Mouse (Mus musculus): Measurements from ENCODE around the gene Cmss1.

Cmss1 gene

DNA sequence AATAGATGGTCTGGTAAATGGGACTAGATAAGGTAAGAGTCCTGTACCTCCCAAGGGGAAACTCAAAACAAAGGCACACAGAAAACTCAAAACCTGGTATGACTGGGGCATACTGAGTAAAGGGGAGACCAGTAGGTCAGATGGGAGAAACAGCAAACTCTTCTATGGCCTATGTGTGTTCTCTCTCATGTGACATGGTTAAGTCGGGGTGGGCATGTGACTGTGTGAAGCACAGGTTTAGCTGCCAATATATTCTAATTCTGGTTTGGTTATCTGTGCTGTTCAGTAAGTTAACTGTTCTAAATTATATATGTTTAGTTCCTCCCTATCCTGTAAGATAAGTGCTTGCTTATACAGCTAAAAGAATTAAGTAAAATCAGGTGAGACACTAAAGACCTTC lies 46.5 kb downstream of the Cmss1 start:
- no peak for DNase-seq (ENCODE audit: inconsistent age in 2 of 2, low spot score in 1 of 2)

- DNase-seq (ENCODE audit: inconsistent age in 2 of 2, low spot score in 1 of 2): no peak
Observed at GRCm38 (mm10) chr16:57558258-57558657, 48.4 kb downstream of the Cmss1 start.

DNA sequence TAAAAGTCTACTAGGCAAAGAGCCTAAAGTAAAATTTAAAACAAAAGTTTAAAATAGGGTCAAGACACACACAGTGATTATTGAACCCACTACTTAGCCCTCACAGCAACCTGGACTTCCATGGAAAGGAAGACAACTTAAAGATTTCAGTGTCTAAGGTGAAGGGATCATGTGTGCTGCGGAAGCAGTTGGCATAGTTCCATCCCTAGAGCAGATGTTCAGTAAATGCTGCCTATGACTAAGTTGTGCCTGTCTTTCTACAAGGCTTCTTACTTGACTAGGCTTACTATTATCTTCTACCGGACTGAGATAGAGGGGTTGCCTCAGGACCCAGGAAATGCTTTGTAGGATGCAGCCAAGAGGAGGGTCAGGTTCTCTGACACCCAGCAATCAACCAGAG lies 50.4 kb downstream of the Cmss1 start:
- no peak for DNase-seq (ENCODE audit: inconsistent age in 2 of 2, low spot score in 1 of 2)

- DNase-seq (ENCODE audit: inconsistent age in 2 of 2, low spot score in 1 of 2): no peak
Observed at GRCm38 (mm10) chr16:57555667-57556066, 51.0 kb downstream of the Cmss1 start.

DNA sequence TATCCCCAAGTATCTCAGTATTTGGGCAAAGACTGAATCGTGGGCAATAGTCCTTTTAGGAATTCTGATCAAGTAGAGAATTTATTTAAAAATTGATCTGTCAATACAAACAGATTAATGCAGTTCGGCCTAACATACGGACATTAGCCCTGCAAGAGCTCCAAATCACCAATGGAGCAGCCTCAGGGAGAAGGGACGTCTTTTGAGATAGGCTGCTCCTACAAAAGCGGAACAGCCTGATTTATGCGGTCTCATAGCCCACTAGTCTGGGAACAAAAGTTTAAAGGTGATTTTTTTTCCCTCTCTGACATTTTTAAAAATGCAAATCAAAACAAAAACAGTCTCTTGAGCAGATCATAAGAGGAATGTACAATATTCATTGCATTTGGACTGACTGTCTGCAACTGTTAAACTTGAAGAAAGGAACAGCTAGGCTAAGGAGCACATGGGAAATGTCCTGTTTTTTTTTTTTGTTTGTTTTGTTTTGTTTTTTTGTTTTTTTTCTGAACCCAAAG lies 51.7 kb downstream of the Cmss1 start:
- no peak for DNase-seq (ENCODE audit: inconsistent age in 2 of 2, low spot score in 1 of 2)

GRCm38 (mm10) chr16:57553235-57553634 lies 53.4 kb downstream of the Cmss1 start:
- DNase-seq (ENCODE audit: inconsistent age in 2 of 2, low spot score in 1 of 2): no peak

- DNase-seq (ENCODE audit: inconsistent age in 2 of 2, low spot score in 1 of 2): no peak
Observed at GRCm38 (mm10) chr16:57552709-57553108, 54.0 kb downstream of the Cmss1 start.

- DNase-seq (ENCODE audit: inconsistent age in 2 of 2, low spot score in 1 of 2): no peak
Observed at GRCm38 (mm10) chr16:57551617-57552016, 55.0 kb downstream of the Cmss1 start.

DNA sequence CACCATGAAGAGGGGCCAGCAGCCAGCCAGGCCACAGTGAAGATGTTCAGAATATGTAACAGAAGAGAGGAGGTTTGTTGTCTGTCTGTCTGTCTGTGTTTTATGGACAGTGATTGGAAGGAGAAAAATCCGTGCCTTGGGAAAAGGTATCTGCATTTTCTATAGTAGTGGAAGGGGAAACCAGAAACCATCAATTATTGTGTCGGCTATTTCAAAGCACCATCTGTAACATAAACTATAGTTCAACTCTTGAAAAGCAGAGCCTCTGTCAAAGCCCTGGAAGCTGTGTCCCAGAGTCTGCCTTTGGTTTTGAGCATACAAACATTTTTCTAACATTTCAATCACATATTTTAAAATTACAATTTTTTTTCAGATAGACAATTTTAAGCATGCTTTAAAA lies 55.8 kb downstream of the Cmss1 start:
- no peak for DNase-seq (ENCODE audit: inconsistent age in 2 of 2, low spot score in 1 of 2)

GRCm38 (mm10) chr16:57550088-57550487 lies 56.6 kb downstream of the Cmss1 start:
- DNase-seq (ENCODE audit: inconsistent age in 2 of 2, low spot score in 1 of 2): peak in 1 of 2 experiments; percentile 53

DNA sequence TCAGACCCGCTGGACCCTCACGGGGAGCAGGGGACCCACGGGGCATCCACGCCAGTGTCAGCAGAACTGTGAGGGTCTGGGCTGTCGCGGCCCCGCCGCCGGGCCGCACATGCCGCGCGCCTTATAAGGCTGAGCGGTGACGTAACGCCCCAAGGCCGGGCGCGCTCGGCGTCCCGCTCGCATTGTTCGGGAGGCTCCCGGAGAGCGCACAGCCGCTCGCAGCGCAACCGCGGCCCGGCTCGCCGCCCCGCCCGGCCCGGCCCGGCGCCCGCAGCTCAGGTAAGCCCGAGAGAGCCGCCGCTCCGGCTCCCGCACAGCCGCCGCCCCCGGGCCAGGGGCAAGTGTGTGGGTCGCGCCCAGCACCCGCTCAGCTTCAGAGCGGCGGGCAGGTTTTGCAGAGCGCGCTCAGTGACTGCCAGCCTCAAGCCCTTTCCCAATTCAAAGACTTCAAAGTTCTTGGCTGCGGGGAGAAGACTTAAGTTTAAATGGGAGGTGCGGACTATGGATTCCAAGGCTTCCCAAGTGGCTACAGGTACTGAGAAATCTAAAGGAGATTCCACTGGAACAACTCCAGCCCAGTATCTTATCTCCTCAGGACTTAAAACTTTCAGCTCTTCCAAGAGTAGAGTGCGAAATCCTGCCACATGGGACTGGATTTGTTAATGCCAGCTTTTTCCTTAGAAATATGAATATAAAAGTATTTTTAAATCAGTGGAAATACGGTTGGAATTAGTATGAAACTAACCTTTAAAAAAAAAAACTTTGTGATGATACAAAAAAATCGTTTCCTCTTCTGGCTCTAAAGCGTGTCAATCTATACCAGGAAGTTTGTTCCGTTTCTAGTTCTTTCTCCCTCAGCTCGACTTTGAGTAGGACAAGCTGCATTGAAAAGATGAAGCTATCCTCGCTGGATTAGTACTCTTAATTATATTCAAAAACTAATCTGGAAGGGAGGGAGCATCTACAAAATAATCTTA lies 57.3 kb downstream of the Cmss1 start:
- peak; percentile 86 to 95 for DNase-seq (ENCODE audit: inconsistent age in 2 of 2, low spot score in 1 of 2)

DNA sequence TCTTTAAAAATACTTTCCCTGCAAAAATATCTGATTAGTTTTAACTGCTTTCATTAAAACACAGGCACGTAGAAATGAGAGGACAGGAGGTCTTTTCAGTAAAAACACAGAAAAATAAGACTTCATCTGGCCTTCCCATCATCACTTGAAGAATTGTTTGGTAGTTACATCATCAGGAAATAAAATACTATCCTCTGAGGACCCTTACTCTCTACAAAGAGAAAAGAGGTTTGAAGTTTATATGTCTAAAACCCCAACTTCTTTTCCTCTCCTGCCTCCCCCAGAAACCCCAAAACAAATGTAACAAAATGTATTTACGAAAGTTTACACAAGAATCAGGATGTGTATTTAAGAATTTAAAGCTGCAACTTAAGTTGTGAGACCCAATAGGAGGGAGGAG lies 58.1 kb downstream of the Cmss1 start:
- no peak for DNase-seq (ENCODE audit: inconsistent age in 2 of 2, low spot score in 1 of 2)

- no peak for DNase-seq (ENCODE audit: inconsistent age in 2 of 2, low spot score in 1 of 2)
Observed at GRCm38 (mm10) chr16:57546355-57546754, 60.3 kb downstream of the Cmss1 start.

- DNase-seq (ENCODE audit: inconsistent age in 2 of 2, low spot score in 1 of 2): no peak
Observed at GRCm38 (mm10) chr16:57544441-57544840, 62.2 kb downstream of the Cmss1 start.

DNA sequence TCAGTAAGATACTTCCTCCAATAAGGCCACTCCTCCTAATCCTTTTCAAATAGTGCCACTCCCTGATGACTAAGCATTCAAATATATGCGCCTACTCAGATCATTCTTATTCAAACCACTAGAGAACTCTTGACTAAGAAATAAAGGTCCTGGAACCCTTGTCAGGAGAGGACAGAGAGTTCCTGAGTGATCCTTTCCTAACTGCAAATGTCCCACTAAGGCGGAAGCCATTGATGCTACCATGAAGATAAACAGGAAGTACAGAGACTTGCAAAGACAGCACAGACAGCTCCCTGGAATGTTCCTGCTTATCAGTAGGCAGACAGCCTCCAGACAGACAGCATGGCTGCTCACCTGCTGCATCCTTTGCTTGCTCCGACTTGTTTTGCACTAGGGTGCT lies 63.4 kb downstream of the Cmss1 start:
- no peak for DNase-seq (ENCODE audit: inconsistent age in 2 of 2, low spot score in 1 of 2)

DNA sequence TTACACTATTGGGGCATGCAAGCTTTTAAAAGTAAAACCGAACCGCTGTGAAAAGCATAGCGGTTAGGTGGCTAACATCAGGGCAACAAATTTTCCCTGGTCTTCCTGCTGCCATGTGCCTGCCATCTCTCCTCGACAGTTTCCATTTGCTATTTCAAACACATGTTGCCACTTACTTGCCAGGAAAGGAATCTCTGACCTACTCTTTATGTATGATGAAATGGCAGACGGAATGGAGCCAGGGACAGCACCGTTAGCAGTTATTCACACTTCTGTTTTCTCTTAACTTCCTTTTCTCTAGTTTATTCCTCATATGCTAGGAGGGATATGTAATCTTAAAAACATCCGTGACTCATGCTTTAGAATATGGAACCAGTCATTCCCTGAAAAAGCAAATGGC lies 70.2 kb downstream of the Cmss1 start:
- no peak for DNase-seq (ENCODE audit: inconsistent age in 2 of 2, low spot score in 1 of 2)

GRCm38 (mm10) chr16:57534811-57535210 lies 71.9 kb downstream of the Cmss1 start:
- DNase-seq (ENCODE audit: inconsistent age in 2 of 2, low spot score in 1 of 2): no peak

- no peak for DNase-seq (ENCODE audit: inconsistent age in 2 of 2, low spot score in 1 of 2)
Observed at GRCm38 (mm10) chr16:57534365-57534764, 72.3 kb downstream of the Cmss1 start.

DNA sequence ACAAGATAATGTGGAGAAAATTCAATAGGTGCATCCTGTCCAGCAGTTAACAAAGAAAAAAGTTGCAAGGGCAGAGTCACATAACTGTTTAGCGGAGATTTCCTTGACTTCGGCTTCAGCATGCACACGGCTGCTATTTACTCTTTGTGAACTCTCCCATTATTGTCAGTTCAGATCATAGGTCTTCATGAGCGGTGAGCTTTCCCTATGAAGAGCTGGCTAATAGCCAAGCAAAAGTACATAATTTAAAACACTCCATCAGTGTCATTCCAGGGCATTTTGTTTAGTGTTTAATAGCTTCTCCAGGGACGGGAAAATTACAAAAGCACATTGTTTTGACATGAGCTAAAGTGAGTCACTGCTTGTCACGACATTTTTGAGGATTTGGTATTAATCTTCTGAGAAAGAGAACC lies 74.6 kb downstream of the Cmss1 start:
- peak in 1 of 2 experiments; percentile 72 for DNase-seq (ENCODE audit: inconsistent age in 2 of 2, low spot score in 1 of 2)

DNA sequence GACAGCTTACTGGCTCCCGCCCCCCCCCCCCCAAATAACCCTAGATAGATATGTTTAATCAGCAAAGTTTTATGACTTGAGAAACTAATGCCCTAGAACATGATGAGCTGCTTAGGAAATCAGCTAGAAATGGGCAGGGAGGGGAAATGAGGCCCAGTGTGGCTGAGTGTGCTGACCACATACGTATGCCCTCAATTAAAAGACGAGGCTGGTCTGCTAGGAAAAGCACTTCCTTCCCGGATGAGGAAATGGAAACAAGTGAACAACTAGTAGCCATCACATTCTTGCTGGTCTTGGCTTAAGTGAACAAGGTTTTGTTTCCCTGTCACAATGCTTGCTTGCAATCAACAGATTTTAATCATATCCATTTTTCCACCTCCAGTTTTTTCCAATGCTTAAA lies 76.1 kb downstream of the Cmss1 start:
- DNase-seq (ENCODE audit: inconsistent age in 2 of 2, low spot score in 1 of 2): no peak

DNA sequence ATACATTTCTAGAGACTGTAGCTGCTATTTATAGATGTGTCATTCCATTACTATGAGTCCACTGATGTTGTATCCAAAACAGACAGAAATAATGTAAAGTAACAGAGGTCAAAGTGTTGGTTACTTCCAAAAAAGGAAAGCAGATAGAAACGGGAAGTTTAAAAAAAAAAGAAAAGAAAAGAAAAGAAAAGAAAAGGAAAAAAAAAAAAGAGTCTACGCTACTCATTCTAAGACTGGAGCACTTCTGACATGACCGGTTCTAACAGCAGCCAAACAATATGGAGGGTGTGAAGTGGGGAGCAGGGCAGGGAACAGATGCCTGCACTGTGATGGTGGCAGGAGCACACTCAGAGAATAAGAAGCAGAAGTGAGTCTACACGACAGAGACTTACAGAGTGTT lies 78.2 kb downstream of the Cmss1 start:
- no peak for DNase-seq (ENCODE audit: inconsistent age in 2 of 2, low spot score in 1 of 2)

- DNase-seq (ENCODE audit: inconsistent age in 2 of 2, low spot score in 1 of 2): no peak
Observed at GRCm38 (mm10) chr16:57526893-57527292, 79.8 kb downstream of the Cmss1 start.

DNA sequence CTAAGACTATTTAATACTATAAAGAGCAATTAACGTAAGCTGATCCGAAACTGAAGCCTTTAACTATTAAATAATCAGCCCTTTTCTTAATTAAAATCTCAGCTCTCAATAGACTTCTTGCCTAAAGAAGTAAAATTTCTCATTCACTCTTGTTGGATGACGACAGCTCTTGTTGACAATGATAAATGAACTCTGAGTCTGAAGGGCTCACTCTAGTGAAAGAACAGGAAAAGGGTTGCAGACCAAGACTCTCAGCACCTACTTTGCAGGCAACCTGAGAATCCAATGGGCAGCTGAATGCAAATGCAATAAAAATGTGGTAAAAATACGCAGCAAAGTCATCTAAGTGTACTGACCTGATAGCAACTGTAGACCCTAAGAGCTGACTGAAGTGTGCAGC lies 81.2 kb downstream of the Cmss1 start:
- no peak for DNase-seq (ENCODE audit: inconsistent age in 2 of 2, low spot score in 1 of 2)
